Mouse (Mus musculus): Measurements from ENCODE around the gene Wasf3. TPM values are rescaled to one million over a fixed set of nuclear protein-coding genes. Genes with fewer than 3 reads are reported as not detected.

Gene Wasf3
- not detected for polyA plus RNA-seq (2017; shearing (Covaris generic))

- no peak for ATAC-seq
These were observed at the start of gene Wasf3 for GRCm38 (mm10) chr5:146384935-146385591. Wasf3 (plus strand) TSS chr5:146384985.

GRCm38 (mm10) chr5:146338064-146338463 is 46.7 kb upstream of the Wasf3 start:
- ATAC-seq: no peak

GRCm38 (mm10) chr5:146340037-146340436 is 44.7 kb upstream of the Wasf3 start:
- ATAC-seq: no peak

GRCm38 (mm10) chr5:146344911-146345686 is 39.7 kb upstream of the Wasf3 start:
- ATAC-seq: no peak

GRCm38 (mm10) chr5:146347081-146347480 is 37.7 kb upstream of the Wasf3 start:
- no peak for ATAC-seq

GRCm38 (mm10) chr5:146349183-146349582 is 35.6 kb upstream of the Wasf3 start:
- ATAC-seq: no peak

- no peak for ATAC-seq
These were observed 34.0 kb upstream of the Wasf3 start for GRCm38 (mm10) chr5:146350784-146351183.

GRCm38 (mm10) chr5:146352006-146352405 is 32.8 kb upstream of the Wasf3 start:
- ATAC-seq: no peak

- ATAC-seq: no peak
These were observed 24.4 kb upstream of the Wasf3 start for GRCm38 (mm10) chr5:146360386-146360785.

GRCm38 (mm10) chr5:146362711-146363110 is 22.1 kb upstream of the Wasf3 start:
- no peak for ATAC-seq

GRCm38 (mm10) chr5:146368356-146368755 is 16.4 kb upstream of the Wasf3 start:
- ATAC-seq: no peak

GRCm38 (mm10) chr5:146368971-146369370 is 15.8 kb upstream of the Wasf3 start:
- no peak for ATAC-seq

- no peak for ATAC-seq
These were observed 14.0 kb upstream of the Wasf3 start for GRCm38 (mm10) chr5:146370794-146371193.

GRCm38 (mm10) chr5:146373238-146373637 is 11.5 kb upstream of the Wasf3 start:
- no peak for ATAC-seq

GRCm38 (mm10) chr5:146376601-146377000 is 8.2 kb upstream of the Wasf3 start:
- no peak for ATAC-seq

GRCm38 (mm10) chr5:146380041-146380440 is 4.7 kb upstream of the Wasf3 start:
- no peak for ATAC-seq

GRCm38 (mm10) chr5:146382268-146382667 is 2.5 kb upstream of the Wasf3 start:
- ATAC-seq: no peak

- ATAC-seq: no peak
These were observed 1.4 kb upstream of the Wasf3 start for GRCm38 (mm10) chr5:146383401-146383800.

- no peak for ATAC-seq
These were observed 1.2 kb downstream of the Wasf3 start for GRCm38 (mm10) chr5:146385989-146386388.

GRCm38 (mm10) chr5:146386906-146387305 is 2.1 kb downstream of the Wasf3 start:
- ATAC-seq: no peak

GRCm38 (mm10) chr5:146394563-146394962 is 9.8 kb downstream of the Wasf3 start:
- no peak for ATAC-seq

GRCm38 (mm10) chr5:146397253-146397652 is 12.5 kb downstream of the Wasf3 start:
- no peak for ATAC-seq

GRCm38 (mm10) chr5:146398386-146399115 is 13.8 kb downstream of the Wasf3 start:
- ATAC-seq: no peak
